Mouse (Mus musculus) layer of hippocampus, postnatal 36 days (tissue): ENCODE measurements around the gene Madcam1. TPM values are rescaled to one million over a fixed set of nuclear protein-coding genes. Genes with fewer than 3 reads are reported as not detected.

ENCODE experiments used
- DNase-seq, 2 experiments: peaks; one replicate each; pipeline ENCODE4 v3.0.0; 2022
- total RNA-seq, 2 experiments: library from RNA; stranded (reverse); gene quantifications; 2 replicates each; pipeline ENCODE4 v1.2.3; 2021

The Madcam1 gene
- total RNA-seq, result not detected

DNA sequence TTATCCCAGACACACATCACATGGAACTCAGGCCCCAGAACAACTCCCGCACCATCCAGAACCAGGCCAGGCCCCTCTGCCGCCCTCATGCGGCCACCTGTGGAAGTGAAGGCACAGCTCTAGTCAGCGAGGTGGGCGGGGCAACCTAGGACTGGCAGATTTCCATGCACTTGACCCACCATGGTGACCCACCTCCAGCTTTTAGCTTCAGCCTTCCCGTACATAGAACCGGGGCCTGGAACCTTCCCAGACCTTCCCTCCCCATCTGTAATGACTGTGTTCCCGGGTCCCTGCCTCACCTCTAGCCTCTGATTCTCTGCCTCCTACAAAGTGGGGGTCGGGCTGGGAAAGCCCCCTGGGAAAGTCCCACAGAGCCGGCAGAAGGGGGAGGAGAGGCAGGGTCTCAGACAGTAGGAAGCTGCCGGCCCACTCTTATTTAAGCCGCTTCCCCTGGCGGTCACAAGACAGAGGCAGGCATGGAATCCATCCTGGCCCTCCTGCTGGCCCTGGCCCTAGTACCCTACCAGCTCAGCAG lies at the start of gene Madcam1:
TSS of gene Madcam1 (plus strand) at position 429 of the 535 bp plus-strand sequence.
- DNase-seq, result peak in 1 of 2 experiments; percentile 66

DNA sequence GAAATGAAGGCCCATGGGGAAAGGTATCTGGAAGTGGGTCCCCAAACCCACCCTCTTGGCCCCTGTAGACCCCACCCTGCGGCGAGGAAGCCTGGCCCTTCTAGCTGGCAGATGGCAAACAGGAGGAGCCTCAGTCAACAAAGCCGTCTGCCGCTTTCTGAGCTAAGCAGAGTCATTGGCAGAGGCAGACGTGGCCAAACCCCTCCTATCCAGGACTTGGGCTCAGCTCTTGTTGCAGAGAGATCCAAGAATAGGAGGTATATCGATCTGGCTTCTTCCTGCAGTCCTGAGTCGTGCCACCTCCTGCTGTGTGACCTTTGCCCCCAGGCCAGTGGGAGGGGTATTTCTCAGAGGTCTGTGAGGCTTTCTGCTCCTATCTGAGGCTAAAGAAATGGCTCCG lies 48.5 kb upstream of the Madcam1 start:
- DNase-seq, result no peak

GRCm38 (mm10) chr10:79616376-79616775 lies 48.0 kb upstream of the Madcam1 start:
- no peak for DNase-seq

DNA sequence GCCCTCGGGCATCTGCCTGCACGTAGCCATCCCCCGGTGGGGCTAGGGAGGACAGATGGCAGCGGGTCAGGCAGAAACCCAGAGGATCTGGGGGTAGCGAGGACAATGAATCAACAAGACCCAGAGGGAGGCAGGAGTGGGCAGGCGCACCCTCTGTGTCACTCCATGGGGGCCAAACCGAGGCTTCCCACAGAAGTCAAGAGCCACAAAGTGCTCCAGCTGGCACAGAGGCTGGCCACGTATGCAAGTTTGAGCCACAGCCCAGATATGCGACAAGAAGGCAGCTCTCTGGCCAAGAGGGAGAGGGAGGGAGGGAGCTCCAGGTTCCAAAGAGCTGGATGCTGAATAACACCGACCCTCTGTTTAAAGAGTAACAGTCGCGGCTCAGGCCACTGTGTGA lies 40.4 kb upstream of the Madcam1 start:
- no peak for DNase-seq

- no peak for DNase-seq
Measured at GRCm38 (mm10) chr10:79625398-79625797, 39.0 kb upstream of the Madcam1 start.

DNA sequence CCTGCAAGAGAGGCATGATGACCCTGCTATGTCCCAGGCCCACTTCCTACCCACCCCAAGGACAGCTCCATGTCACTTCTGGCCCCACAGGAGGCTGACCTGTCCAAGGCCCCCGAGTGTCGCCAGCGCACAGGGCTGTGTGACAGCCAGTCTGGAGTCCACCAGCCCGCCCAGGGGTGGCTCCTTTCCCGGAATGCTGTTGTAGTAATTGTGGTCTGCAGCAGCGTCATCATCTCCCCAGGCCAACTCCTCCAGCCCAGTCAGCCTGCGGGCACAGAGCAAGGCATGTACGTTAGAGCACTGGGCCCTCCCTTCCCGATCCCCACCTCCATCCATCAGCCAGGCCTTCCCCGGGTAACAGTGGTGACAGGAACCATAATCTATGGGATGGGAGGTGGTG lies 38.2 kb upstream of the Madcam1 start:
- DNase-seq, result no peak

DNA sequence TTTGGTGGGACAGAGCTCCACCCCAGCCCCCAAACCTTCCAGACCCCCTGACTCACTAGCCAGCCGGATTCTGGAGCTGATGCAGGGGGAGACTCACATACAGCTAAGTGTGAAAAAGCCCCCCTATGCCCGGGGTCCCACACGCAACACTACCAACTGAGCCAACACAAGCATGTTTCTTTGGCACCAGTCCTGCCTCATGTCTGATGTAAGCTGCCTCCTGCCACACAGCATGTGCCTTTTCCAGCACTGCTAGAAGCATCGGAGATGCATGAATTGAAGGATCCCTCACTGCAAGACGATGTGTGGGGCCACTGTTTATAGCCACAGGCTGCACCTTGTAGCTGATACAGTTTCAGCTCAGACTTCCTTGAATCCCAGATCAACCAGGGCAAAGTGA lies 36.0 kb upstream of the Madcam1 start:
- no peak for DNase-seq

GRCm38 (mm10) chr10:79631432-79631831 lies 32.9 kb upstream of the Madcam1 start:
- DNase-seq, result peak; percentile 56 to 66

GRCm38 (mm10) chr10:79633006-79633777 lies 31.2 kb upstream of the Madcam1 start:
- DNase-seq, result no peak

DNA sequence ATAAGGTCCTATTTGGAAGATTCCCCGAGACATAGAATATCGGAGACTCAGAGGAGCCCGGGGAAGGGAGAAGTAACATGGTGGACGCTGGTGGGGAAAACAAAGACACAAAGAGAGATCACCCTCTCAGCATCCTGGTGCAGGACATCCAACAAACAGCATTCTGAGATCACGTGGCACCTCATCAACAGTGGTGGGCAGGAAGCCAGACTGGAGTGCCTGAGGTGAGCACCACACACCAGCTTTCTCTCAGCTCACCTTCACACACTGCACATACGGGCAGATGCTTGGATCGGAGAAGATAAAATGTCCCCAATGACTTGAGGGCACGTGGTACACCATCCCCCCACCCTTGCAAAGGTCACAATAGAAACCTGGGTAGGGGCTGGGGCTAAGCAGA lies 28.1 kb upstream of the Madcam1 start:
- no peak for DNase-seq

DNA sequence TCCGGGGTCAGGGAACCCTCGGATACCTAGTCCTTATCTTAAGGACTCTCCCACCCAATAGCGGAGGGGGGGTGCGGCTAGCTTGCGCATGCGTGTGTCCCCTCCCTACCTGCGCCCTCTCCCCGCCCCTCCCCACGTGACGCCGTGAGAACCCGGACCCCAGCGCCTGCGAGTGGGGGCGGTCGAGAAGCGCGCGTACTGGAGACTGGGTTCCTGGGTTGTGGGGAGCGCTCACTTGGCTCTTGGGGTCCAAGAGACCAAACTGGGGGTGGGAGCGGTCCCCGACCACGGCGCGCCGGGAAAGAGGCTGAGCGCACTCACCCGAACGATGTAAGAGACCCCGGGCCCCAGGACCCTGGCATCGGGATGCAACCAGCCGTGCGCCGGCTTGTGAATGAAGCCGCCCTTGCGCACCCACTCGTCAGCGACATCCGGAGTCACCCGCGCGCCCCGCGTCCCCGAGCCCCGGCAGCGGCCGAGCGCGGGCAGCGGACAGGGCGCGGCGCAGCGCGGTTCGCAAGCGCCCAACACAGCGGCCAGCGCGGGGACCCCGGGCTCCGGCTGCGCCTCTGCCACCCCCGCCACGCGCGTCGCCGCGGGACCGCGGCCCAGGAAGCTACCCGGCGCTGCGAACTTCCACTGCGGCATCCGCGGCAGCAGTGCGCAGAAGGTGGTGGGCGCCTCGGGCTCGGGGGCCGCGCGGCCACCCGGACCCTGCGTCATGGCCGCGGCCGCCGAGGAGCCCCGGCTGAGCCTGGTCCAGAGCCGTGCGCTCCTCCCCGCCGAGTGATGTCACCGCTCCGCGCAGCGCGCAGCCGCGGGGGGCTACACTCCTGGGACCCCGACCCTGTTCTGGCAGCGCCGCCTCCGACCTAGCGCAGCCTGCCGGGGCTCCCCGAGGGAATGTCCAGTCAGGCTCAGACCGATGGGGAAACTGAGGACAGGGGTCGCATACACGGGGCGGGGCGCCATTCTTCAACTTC lies 26.9 kb upstream of the Madcam1 start, which contains the start of gene Shc2:
TSS of gene Shc2 (minus strand) at position 791 of the 983 bp plus-strand sequence.
- DNase-seq, result peak; percentile 82 to 84

DNA sequence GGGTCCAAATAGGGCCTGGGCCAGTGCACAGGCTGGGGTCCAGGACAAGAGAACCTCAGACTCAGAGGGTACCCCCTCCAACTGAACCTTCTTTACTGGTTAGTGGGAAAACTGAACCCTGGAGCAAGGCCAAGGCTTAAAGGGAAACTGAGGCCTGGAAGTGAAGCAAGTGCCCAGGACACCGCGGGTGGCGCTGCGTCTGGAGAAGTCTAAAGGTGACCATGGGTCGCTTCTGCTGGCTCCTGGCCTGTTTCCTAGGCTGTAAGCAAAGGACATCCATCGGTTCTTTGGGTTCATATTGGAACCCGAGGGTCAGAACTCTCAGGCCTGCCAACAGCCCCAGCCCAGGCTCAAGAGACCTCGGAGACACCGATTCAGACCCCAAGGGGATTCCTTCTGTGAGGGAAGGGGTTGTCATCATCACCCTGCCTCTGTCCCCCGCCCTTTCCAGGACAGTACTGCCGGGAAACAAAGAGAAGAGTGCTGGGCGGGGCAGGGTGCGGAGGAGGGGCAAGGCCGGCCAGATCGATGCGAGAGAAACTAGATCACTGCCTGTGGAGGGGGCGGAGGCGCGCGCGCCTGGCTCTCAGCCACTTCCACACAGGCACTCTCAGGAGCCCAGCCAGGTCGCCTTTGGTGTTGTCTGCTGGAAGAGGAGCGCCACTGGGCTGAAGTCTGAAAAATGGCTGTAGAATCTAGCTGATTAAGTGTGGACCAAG lies 25.7 kb upstream of the Madcam1 start:
- peak; percentile 51 to 52 for DNase-seq

DNA sequence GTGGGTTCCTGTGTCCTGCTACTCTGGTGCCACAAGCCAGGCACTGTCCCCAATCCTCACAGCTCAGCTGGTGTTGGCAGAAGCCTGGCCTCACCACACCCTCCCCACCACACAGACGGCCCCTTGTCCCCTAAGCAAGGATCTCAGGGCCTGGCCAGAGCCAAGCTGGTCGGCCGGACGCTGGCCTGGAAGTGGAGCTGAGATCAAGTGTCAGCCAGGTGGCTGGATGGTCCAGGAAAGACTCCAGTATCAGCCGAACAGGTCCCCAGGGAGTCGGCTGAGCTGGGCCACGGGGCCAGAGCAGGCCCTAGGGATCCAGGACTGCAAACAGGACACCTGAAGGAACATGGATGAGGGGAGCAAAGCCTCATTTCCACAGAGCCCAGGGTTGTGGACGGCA lies 18.6 kb upstream of the Madcam1 start, which contains the start of gene Odf3l2:
TSS of gene Odf3l2 (minus strand) at position 28 of the 400 bp plus-strand sequence.
- no peak for DNase-seq

DNA sequence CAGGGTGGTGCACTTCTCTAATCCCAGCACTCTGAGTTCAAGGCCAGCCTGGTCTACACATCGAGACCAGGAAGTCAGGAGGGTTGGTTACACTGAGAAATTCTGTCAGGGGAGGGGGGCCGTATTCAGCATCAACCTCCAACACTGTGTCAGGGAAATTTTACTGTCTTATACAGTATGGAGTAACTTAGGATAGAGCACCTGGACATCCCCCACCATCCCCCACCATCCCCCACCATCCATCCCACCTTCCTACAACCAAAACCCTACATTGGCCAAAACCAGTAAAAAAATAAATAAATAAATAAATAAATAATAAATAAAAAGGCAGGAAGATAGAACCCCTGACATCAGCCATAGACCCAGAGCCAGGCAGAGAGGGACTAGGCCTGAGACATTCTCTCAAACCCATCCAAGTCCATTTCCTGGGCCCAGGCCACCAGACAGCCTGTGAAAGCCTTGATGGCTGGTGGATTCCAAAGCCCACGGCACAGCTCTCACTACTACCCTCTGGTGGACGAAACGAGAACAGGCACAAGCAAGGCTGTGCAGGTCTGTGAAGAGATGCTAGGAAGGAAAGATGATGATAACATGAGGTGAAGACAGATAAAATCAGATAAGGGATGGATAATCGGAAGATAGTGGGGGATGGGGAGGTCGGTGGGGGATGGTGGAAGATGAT lies 15.1 kb upstream of the Madcam1 start:
- peak; percentile 66 to 68 for DNase-seq

- DNase-seq, result no peak
Measured at GRCm38 (mm10) chr10:79652789-79653188, 11.6 kb upstream of the Madcam1 start.

- peak; percentile 62 to 73 for DNase-seq
Measured at GRCm38 (mm10) chr10:79654946-79655395, 9.4 kb upstream of the Madcam1 start.

- DNase-seq, result no peak
Measured at GRCm38 (mm10) chr10:79658829-79659228, 5.5 kb upstream of the Madcam1 start.

GRCm38 (mm10) chr10:79660298-79660697 lies 4.1 kb upstream of the Madcam1 start:
- DNase-seq, result no peak

DNA sequence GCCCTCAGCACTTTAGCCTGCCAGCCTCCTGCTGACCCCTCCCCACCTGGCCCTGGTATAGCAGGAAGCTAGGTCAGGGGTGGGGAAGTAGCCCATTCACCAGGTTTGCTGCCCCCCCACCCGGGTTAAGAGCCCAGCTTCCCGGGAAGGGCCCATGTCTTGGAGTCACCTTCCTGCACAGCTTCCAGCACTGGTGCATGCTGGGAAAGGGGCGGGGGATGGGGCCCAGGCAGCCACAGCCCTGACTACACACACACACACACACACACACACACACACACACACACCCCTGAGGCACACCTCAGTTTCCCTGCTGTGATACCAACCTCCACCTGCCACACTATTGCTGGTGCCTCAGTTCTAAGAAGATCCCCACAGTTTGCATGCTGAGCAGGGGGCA lies 2.5 kb upstream of the Madcam1 start:
- no peak for DNase-seq

DNA sequence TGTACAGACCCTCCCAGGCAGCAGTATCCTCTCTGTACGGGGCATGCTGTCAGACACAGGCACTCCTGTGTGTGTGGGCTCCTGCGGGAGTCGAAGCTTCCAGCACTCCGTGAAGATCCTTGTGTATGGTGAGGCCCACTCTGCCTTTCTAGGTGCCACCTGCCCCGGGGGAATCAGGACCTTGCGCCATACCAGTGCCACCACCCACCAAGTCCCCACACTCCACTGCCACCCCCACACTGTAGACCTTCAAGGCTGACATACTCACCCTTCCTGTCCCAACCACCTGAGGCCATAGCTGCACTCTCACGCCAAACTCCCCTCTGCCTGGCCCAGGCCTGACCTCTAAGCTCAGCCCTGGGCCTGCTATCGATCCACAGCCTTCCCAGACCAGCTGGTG lies 692 bp downstream of the Madcam1 start:
- no peak for DNase-seq

GRCm38 (mm10) chr10:79666493-79666892 lies 2.1 kb downstream of the Madcam1 start:
- no peak for DNase-seq
